Mouse (Mus musculus): Measurements from ENCODE around the gene Akt2. TPM values are rescaled to one million over a fixed set of nuclear protein-coding genes. Genes with fewer than 3 reads are reported as not detected.

Gene Akt2
- total RNA-seq, 1 experiment from 2014 or later = 194 TPM

GRCm38 (mm10) chr7:27580380-27581174, 10.8 kb upstream of the Akt2 start:
- no peak for ATAC-seq (ENCODE audit: extremely low read depth, insufficient number of reproducible peaks, low FRiP score, poor library complexity, severe bottlenecking)

- no peak for ATAC-seq (ENCODE audit: extremely low read depth, insufficient number of reproducible peaks, low FRiP score, poor library complexity, severe bottlenecking)
Measured at GRCm38 (mm10) chr7:27586861-27587260, 4.5 kb upstream of the Akt2 start.

- no peak for ATAC-seq (ENCODE audit: extremely low read depth, insufficient number of reproducible peaks, low FRiP score, poor library complexity, severe bottlenecking)
Measured at GRCm38 (mm10) chr7:27587741-27588140, 3.6 kb upstream of the Akt2 start.

- ATAC-seq (ENCODE audit: extremely low read depth, insufficient number of reproducible peaks, low FRiP score, poor library complexity, severe bottlenecking) = no peak
Measured at GRCm38 (mm10) chr7:27590088-27590487, 1.3 kb upstream of the Akt2 start.

GRCm38 (mm10) chr7:27590566-27591213, 662 bp upstream of the Akt2 start:
- no peak for ATAC-seq (ENCODE audit: extremely low read depth, insufficient number of reproducible peaks, low FRiP score, poor library complexity, severe bottlenecking)

- ATAC-seq (ENCODE audit: extremely low read depth, insufficient number of reproducible peaks, low FRiP score, poor library complexity, severe bottlenecking) = peak; percentile 7; the same call in 1 of the 2 replicates
Measured at GRCm38 (mm10) chr7:27592217-27592929, 1.0 kb downstream of the Akt2 start.

GRCm38 (mm10) chr7:27592934-27593645, 1.7 kb downstream of the Akt2 start:
- ATAC-seq (ENCODE audit: extremely low read depth, insufficient number of reproducible peaks, low FRiP score, poor library complexity, severe bottlenecking) = no peak

GRCm38 (mm10) chr7:27596586-27597503, 5.5 kb downstream of the Akt2 start:
- no peak for ATAC-seq (ENCODE audit: extremely low read depth, insufficient number of reproducible peaks, low FRiP score, poor library complexity, severe bottlenecking)

GRCm38 (mm10) chr7:27598053-27598452, 6.7 kb downstream of the Akt2 start:
- no peak for ATAC-seq (ENCODE audit: extremely low read depth, insufficient number of reproducible peaks, low FRiP score, poor library complexity, severe bottlenecking)

GRCm38 (mm10) chr7:27601628-27602027, 10.3 kb downstream of the Akt2 start:
- no peak for ATAC-seq (ENCODE audit: extremely low read depth, insufficient number of reproducible peaks, low FRiP score, poor library complexity, severe bottlenecking)

GRCm38 (mm10) chr7:27602161-27602560, 10.8 kb downstream of the Akt2 start:
- ATAC-seq (ENCODE audit: extremely low read depth, insufficient number of reproducible peaks, low FRiP score, poor library complexity, severe bottlenecking) = no peak

GRCm38 (mm10) chr7:27602835-27603234, 11.5 kb downstream of the Akt2 start:
- no peak for ATAC-seq (ENCODE audit: extremely low read depth, insufficient number of reproducible peaks, low FRiP score, poor library complexity, severe bottlenecking)

- ATAC-seq (ENCODE audit: extremely low read depth, insufficient number of reproducible peaks, low FRiP score, poor library complexity, severe bottlenecking) = no peak
Measured at GRCm38 (mm10) chr7:27604661-27605348, 13.5 kb downstream of the Akt2 start.

GRCm38 (mm10) chr7:27605499-27606285, 14.3 kb downstream of the Akt2 start:
- ATAC-seq (ENCODE audit: extremely low read depth, insufficient number of reproducible peaks, low FRiP score, poor library complexity, severe bottlenecking) = no peak

- no peak for ATAC-seq (ENCODE audit: extremely low read depth, insufficient number of reproducible peaks, low FRiP score, poor library complexity, severe bottlenecking)
Measured at GRCm38 (mm10) chr7:27606481-27607254, 15.3 kb downstream of the Akt2 start.

GRCm38 (mm10) chr7:27607580-27607979, 16.2 kb downstream of the Akt2 start:
- no peak for ATAC-seq (ENCODE audit: extremely low read depth, insufficient number of reproducible peaks, low FRiP score, poor library complexity, severe bottlenecking)
